Mouse (Mus musculus) embryo, embryonic 9.5 days (tissue): ENCODE results near the gene Tnfaip1.
A peak's percentile ranks its signal among the peaks of the same experiment; 100 is the strongest.
"Not testable (repeated sequence)": the region's sequence is repeated elsewhere in the genome, so short reads cannot be mapped to it uniquely, and the experiment has no call there.

Experiments used
- DNase-seq: peaks from one replicate; pipeline ENCODE4 v3.0.0-alpha.2; 2017; ENCODE audit errors: extremely low spot score

Gene Tnfaip1

GRCm38 (mm10) chr11:78536080-78536689, at the start of gene Tnfaip1, which contains the start of gene Ift20:
TSS of gene Tnfaip1 (minus strand) at chr11:78536332.
TSS of gene Ift20 (plus strand) at chr11:78536361.
- DNase-seq: peak; percentile 96

- DNase-seq: no peak
Observed at GRCm38 (mm10) chr11:78582848-78583247, 46.7 kb upstream of the Tnfaip1 start.

- DNase-seq: no peak
Observed at GRCm38 (mm10) chr11:78574975-78575374, 38.8 kb upstream of the Tnfaip1 start.

- DNase-seq: no peak
Observed at GRCm38 (mm10) chr11:78574536-78574935, 38.4 kb upstream of the Tnfaip1 start.

GRCm38 (mm10) chr11:78574031-78574430, 37.9 kb upstream of the Tnfaip1 start:
- DNase-seq: not testable (repeated sequence)

- DNase-seq: no peak
Observed at GRCm38 (mm10) chr11:78571854-78572253, 35.7 kb upstream of the Tnfaip1 start.

GRCm38 (mm10) chr11:78571441-78571840, 35.3 kb upstream of the Tnfaip1 start:
- no peak for DNase-seq

- DNase-seq: no peak
Observed at GRCm38 (mm10) chr11:78569806-78570205, 33.7 kb upstream of the Tnfaip1 start.

- no peak for DNase-seq
Observed at GRCm38 (mm10) chr11:78568827-78569226, 32.7 kb upstream of the Tnfaip1 start.

GRCm38 (mm10) chr11:78567614-78568013, 31.5 kb upstream of the Tnfaip1 start:
- no peak for DNase-seq

- no peak for DNase-seq
Observed at GRCm38 (mm10) chr11:78566775-78567174, 30.6 kb upstream of the Tnfaip1 start.

GRCm38 (mm10) chr11:78560447-78560846, 24.3 kb upstream of the Tnfaip1 start:
- peak; percentile 63 for DNase-seq

- no peak for DNase-seq
Observed at GRCm38 (mm10) chr11:78557241-78557640, 21.1 kb upstream of the Tnfaip1 start.

- DNase-seq: no peak
Observed at GRCm38 (mm10) chr11:78556070-78556469, 19.9 kb upstream of the Tnfaip1 start.

- DNase-seq: no peak
Observed at GRCm38 (mm10) chr11:78555623-78556022, 19.5 kb upstream of the Tnfaip1 start.

- DNase-seq: no peak
Observed at GRCm38 (mm10) chr11:78551059-78551398, 14.9 kb upstream of the Tnfaip1 start.

GRCm38 (mm10) chr11:78550168-78551058, 14.3 kb upstream of the Tnfaip1 start, which contains the start of gene Tmem97:
TSS of gene Tmem97 (minus strand) at chr11:78550777.
- DNase-seq: peak; percentile 95

- no peak for DNase-seq
Observed at GRCm38 (mm10) chr11:78549491-78549987, 13.4 kb upstream of the Tnfaip1 start.

- no peak for DNase-seq
Observed at GRCm38 (mm10) chr11:78547718-78548460, 11.8 kb upstream of the Tnfaip1 start.

- DNase-seq: no peak
Observed at GRCm38 (mm10) chr11:78545181-78545580, 9.0 kb upstream of the Tnfaip1 start.

- no peak for DNase-seq
Observed at GRCm38 (mm10) chr11:78544449-78545111, 8.4 kb upstream of the Tnfaip1 start.

GRCm38 (mm10) chr11:78540358-78540757, 4.2 kb upstream of the Tnfaip1 start:
- no peak for DNase-seq
